Mouse (Mus musculus): Measurements from ENCODE around the gene Ift80.
"Not testable (repeated sequence)": the region's sequence is repeated elsewhere in the genome, so short reads cannot be mapped to it uniquely, and the experiment has no call there.

Ift80 gene

GRCm38 (mm10) chr3:69004437-69005337 is at the start of gene Ift80, which contains the start of gene Smc4:
Ift80 (minus strand) TSS chr3:69004570.
Smc4 (plus strand) TSS chr3:69004738.
- DNase-seq (ENCODE audit: low spot score): peak; percentile 81

- no peak for DNase-seq (ENCODE audit: low spot score)
Measured at GRCm38 (mm10) chr3:69051894-69052293, 47.5 kb upstream of the Ift80 start.

- DNase-seq (ENCODE audit: low spot score): no peak
Measured at GRCm38 (mm10) chr3:69049011-69049410, 44.6 kb upstream of the Ift80 start.

- no peak for DNase-seq (ENCODE audit: low spot score)
Measured at GRCm38 (mm10) chr3:69047684-69048083, 43.3 kb upstream of the Ift80 start.

GRCm38 (mm10) chr3:69046509-69046908 is 42.1 kb upstream of the Ift80 start:
- no peak for DNase-seq (ENCODE audit: low spot score)

- no peak for DNase-seq (ENCODE audit: low spot score)
Measured at GRCm38 (mm10) chr3:69045750-69046149, 41.4 kb upstream of the Ift80 start.

GRCm38 (mm10) chr3:69045400-69045703 is 41.0 kb upstream of the Ift80 start:
- no peak for DNase-seq (ENCODE audit: low spot score)

GRCm38 (mm10) chr3:69044645-69045399 is 40.5 kb upstream of the Ift80 start, which contains the start of gene Trim59:
Trim59 (minus strand) TSS chr3:69044755.
- peak; percentile 60 for DNase-seq (ENCODE audit: low spot score)

- no peak for DNase-seq (ENCODE audit: low spot score)
Measured at GRCm38 (mm10) chr3:69044167-69044591, 39.8 kb upstream of the Ift80 start.

- no peak for DNase-seq (ENCODE audit: low spot score)
Measured at GRCm38 (mm10) chr3:69041298-69041697, 36.9 kb upstream of the Ift80 start.

- DNase-seq (ENCODE audit: low spot score): no peak
Measured at GRCm38 (mm10) chr3:69040105-69040504, 35.7 kb upstream of the Ift80 start.

GRCm38 (mm10) chr3:69026133-69026783 is 21.9 kb upstream of the Ift80 start:
- DNase-seq (ENCODE audit: low spot score): no peak

- no peak for DNase-seq (ENCODE audit: low spot score)
Measured at GRCm38 (mm10) chr3:69020764-69021163, 16.4 kb upstream of the Ift80 start.

- no peak for DNase-seq (ENCODE audit: low spot score)
Measured at GRCm38 (mm10) chr3:69020285-69020684, 15.9 kb upstream of the Ift80 start.

- not testable (repeated sequence) for DNase-seq (ENCODE audit: low spot score)
Measured at GRCm38 (mm10) chr3:69018635-69019034, 14.3 kb upstream of the Ift80 start.

- DNase-seq (ENCODE audit: low spot score): no peak
Measured at GRCm38 (mm10) chr3:69017181-69017580, 12.8 kb upstream of the Ift80 start.

- DNase-seq (ENCODE audit: low spot score): no peak
Measured at GRCm38 (mm10) chr3:69008873-69009272, 4.5 kb upstream of the Ift80 start.

GRCm38 (mm10) chr3:69006246-69006760 is 1.9 kb upstream of the Ift80 start:
- no peak for DNase-seq (ENCODE audit: low spot score)

GRCm38 (mm10) chr3:69005338-69006245 is 1.2 kb upstream of the Ift80 start:
- peak; percentile 10 for DNase-seq (ENCODE audit: low spot score)

GRCm38 (mm10) chr3:69004055-69004436 is 324 bp downstream of the Ift80 start:
- no peak for DNase-seq (ENCODE audit: low spot score)

GRCm38 (mm10) chr3:69002781-69003180 is 1.6 kb downstream of the Ift80 start:
- DNase-seq (ENCODE audit: low spot score): no peak

All from urinary bladder, postnatal 10 days (tissue).